Mouse (Mus musculus) MEL (cell line): Measurements from ENCODE around the gene Siae. TPM values are rescaled to one million over a fixed set of nuclear protein-coding genes. Genes with fewer than 3 reads are reported as not detected.

ENCODE experiments used
- DNase-seq: peaks from one replicate; pipeline ENCODE4 v3.0.0; 2011; ENCODE audit warnings: low read depth, low spot score
- H3K27ac ChIP-seq: 2 replicates; pipeline ENCODE4 v1.5.1; 2012; ENCODE audit warnings: low read depth, mild to moderate bottlenecking, control low read depth, low read length, moderate library complexity; ENCODE audit not compliant: control insufficient read depth
- H3K27me3 ChIP-seq, 2 experiments: fragments of 150-350 bp in 1 of 2; sonication (generic) in 1 of 2; 2 replicates each; pipeline ENCODE4 v1.6.1; 2012; ENCODE audit warnings: low read length in 2 of 2, mild to moderate bottlenecking in 2 of 2, improper control_type of control experiment in 1 of 2, moderate library complexity in 1 of 2; ENCODE audit not compliant: insufficient read depth in 2 of 2, control insufficient read depth in 1 of 2
- H3K36me3 ChIP-seq, 2 experiments: 2 replicates each; pipeline ENCODE4 v1.6.1; 2012 to 2014; ENCODE audit warnings: low read length in 2 of 2, improper control_type of control experiment in 1 of 2, inconsistent platforms in 1 of 2, mild to moderate bottlenecking in 1 of 2; ENCODE audit not compliant: insufficient read depth in 2 of 2, control insufficient read depth in 1 of 2
- H3K4me1 ChIP-seq, 2 experiments: fragments of 150-350 bp in 1 of 2; sonication (generic) in 1 of 2; 2 replicates each; pipeline ENCODE4 v1.6.1; 2012; ENCODE audit warnings: low read length in 2 of 2, improper control_type of control experiment in 1 of 2, mild to moderate bottlenecking in 1 of 2; ENCODE audit not compliant: insufficient read depth in 2 of 2, control insufficient read depth in 1 of 2
- H3K4me3 ChIP-seq, 2 experiments: fragments of 150-350 bp in 1 of 2; sonication (generic) in 1 of 2; 2 replicates each; pipeline ENCODE4 v1.5.1; 2012; ENCODE audit warnings: low read depth in 2 of 2, low read length in 2 of 2, mild to moderate bottlenecking in 2 of 2, moderate library complexity in 2 of 2, control low read depth in 1 of 2, improper control_type of control experiment in 1 of 2; ENCODE audit not compliant: control insufficient read depth in 1 of 2, insufficient read depth in 1 of 2
- H3K79me2 ChIP-seq: 2 replicates; pipeline ENCODE4 v1.6.1; 2012; ENCODE audit warnings: mild to moderate bottlenecking, low read length, moderate library complexity; ENCODE audit not compliant: control insufficient read depth, poor library complexity, insufficient read depth
- H3K9ac ChIP-seq: 2 replicates; pipeline ENCODE4 v1.6.1; 2012; ENCODE audit warnings: low read depth, mild to moderate bottlenecking, control low read depth, low read length, moderate library complexity; ENCODE audit not compliant: control insufficient read depth, poor library complexity, severe bottlenecking
- H3K9me3 ChIP-seq: fragments of 150-350 bp; sonication (generic); replicated peaks from 2 replicates; pipeline ENCODE4 v1.6.1; 2012; ENCODE audit warnings: mild to moderate bottlenecking, low read length, improper control_type of control experiment, moderate library complexity; ENCODE audit not compliant: insufficient read depth
- BHLHE40 ChIP-seq: IDR thresholded peaks from 2 replicates; pipeline ENCODE4 v1.6.1; 2012; ENCODE audit warnings: low read depth, mild to moderate bottlenecking, inconsistent platforms, low read length, improper control_type of control experiment, borderline replicate concordance
- CHD1 ChIP-seq: IDR thresholded peaks from 2 replicates; pipeline ENCODE4 v1.6.1; 2012; ENCODE audit warnings: low read depth, mild to moderate bottlenecking, inconsistent platforms, low read length, improper control_type of control experiment
- CHD2 ChIP-seq: IDR thresholded peaks from 2 replicates; pipeline ENCODE4 v1.6.1; 2011; ENCODE audit warnings: low read length, improper control_type of control experiment
- CTCF ChIP-seq, 3 experiments: IDR thresholded peaks in 2 of 3; conservative IDR thresholded peaks in 1 of 3; 2 replicates each; pipeline ENCODE4 v1.5.1; 2011 to 2012; ENCODE audit warnings: low read length in 3 of 3, low read depth in 2 of 3, mild to moderate bottlenecking in 2 of 3, improper control_type of control experiment in 1 of 3, inconsistent platforms in 1 of 3, mixed read lengths in 1 of 3, moderate library complexity in 1 of 3; ENCODE audit not compliant: control insufficient read depth in 1 of 3, insufficient read depth in 1 of 3, poor library complexity in 1 of 3, severe bottlenecking in 1 of 3
- E2F4 ChIP-seq: IDR thresholded peaks from 2 replicates; pipeline ENCODE4 v1.6.1; 2011; ENCODE audit warnings: low read depth, low read length, improper control_type of control experiment, borderline replicate concordance
- EP300 ChIP-seq, 2 experiments: IDR thresholded peaks; 2 replicates each; pipeline ENCODE4 v1.6.1; 2011; ENCODE audit warnings: improper control_type of control experiment in 2 of 2, low read length in 2 of 2, low read depth in 1 of 2, mild to moderate bottlenecking in 1 of 2
- GABPA ChIP-seq: IDR thresholded peaks from 2 replicates; pipeline ENCODE4 v1.6.1; 2012; ENCODE audit warnings: low read depth, mild to moderate bottlenecking, inconsistent platforms, low read length, improper control_type of control experiment, moderate library complexity
- HCFC1 ChIP-seq: IDR thresholded peaks from 2 replicates; pipeline ENCODE4 v1.6.1; 2012; ENCODE audit warnings: low read depth, mild to moderate bottlenecking, inconsistent platforms, low read length, improper control_type of control experiment, moderate library complexity
- JUND ChIP-seq: IDR thresholded peaks from 2 replicates; pipeline ENCODE4 v1.6.1; 2011; ENCODE audit warnings: low read depth, mild to moderate bottlenecking, improper control_type of control experiment, low read length
- KAT2A ChIP-seq: conservative IDR thresholded peaks from 2 replicates; pipeline ENCODE4 v1.6.1; 2012; ENCODE audit warnings: low read depth, low read length, improper control_type of control experiment, inconsistent platforms
- MAFK ChIP-seq: IDR thresholded peaks from 2 replicates; pipeline ENCODE4 v1.6.1; 2011; ENCODE audit warnings: low read depth, mild to moderate bottlenecking, low read length, improper control_type of control experiment, borderline replicate concordance
- MAX ChIP-seq: IDR thresholded peaks from 2 replicates; pipeline ENCODE4 v1.6.1; 2011; ENCODE audit warnings: low read length, improper control_type of control experiment
- MAZ ChIP-seq: IDR thresholded peaks from 2 replicates; pipeline ENCODE4 v1.6.1; 2012; ENCODE audit warnings: low read depth, mild to moderate bottlenecking, inconsistent platforms, low read length, improper control_type of control experiment
- MEF2A ChIP-seq: IDR thresholded peaks from 2 replicates; pipeline ENCODE4 v1.6.1; 2014; ENCODE audit warnings: low read depth, mild to moderate bottlenecking, inconsistent platforms, low read length, improper control_type of control experiment; ENCODE audit not compliant: poor library complexity, insufficient replicate concordance, severe bottlenecking; ENCODE audit errors: extremely low read depth
- MXI1 ChIP-seq: IDR thresholded peaks from 2 replicates; pipeline ENCODE4 v1.6.1; 2011; ENCODE audit warnings: mild to moderate bottlenecking, low read depth, low read length, improper control_type of control experiment
- MYB ChIP-seq: IDR thresholded peaks from 2 replicates; pipeline ENCODE4 v1.6.1; 2011; ENCODE audit warnings: mild to moderate bottlenecking, low read depth, low read length, improper control_type of control experiment
- MYC ChIP-seq: IDR thresholded peaks from 2 replicates; pipeline ENCODE4 v1.6.1; 2011; ENCODE audit warnings: low read depth, mild to moderate bottlenecking, low read length, improper control_type of control experiment, moderate library complexity
- NELFE ChIP-seq: IDR thresholded peaks from 2 replicates; pipeline ENCODE4 v1.6.1; 2011; ENCODE audit warnings: low read depth, low read length, improper control_type of control experiment
- POLR2A ChIP-seq, 2 experiments: IDR thresholded peaks; 2 replicates each; pipeline ENCODE4 v1.6.1; 2011 to 2012; ENCODE audit warnings: low read length in 2 of 2, mild to moderate bottlenecking in 2 of 2, control low read depth in 1 of 2, improper control_type of control experiment in 1 of 2, low read depth in 1 of 2, moderate library complexity in 1 of 2; ENCODE audit not compliant: control insufficient read depth in 1 of 2, insufficient read depth in 1 of 2, poor library complexity in 1 of 2
- POLR2AphosphoS2 ChIP-seq: IDR thresholded peaks from 2 replicates; pipeline ENCODE4 v1.6.1; 2011; ENCODE audit warnings: low read length, improper control_type of control experiment
- POLR2AphosphoS5 ChIP-seq: IDR thresholded peaks from 2 replicates; pipeline ENCODE4 v1.6.1; 2012; ENCODE audit warnings: low read depth, borderline replicate concordance, mild to moderate bottlenecking, inconsistent platforms, low read length, moderate library complexity, mixed read lengths
- RAD21 ChIP-seq: IDR thresholded peaks from 2 replicates; pipeline ENCODE4 v1.6.1; 2011; ENCODE audit warnings: mild to moderate bottlenecking, low read depth, low read length, improper control_type of control experiment
- RCOR1 ChIP-seq: IDR thresholded peaks from 2 replicates; pipeline ENCODE4 v1.6.1; 2012; ENCODE audit warnings: low read depth, mild to moderate bottlenecking, inconsistent platforms, low read length, improper control_type of control experiment
- SIN3A ChIP-seq: IDR thresholded peaks from 2 replicates; pipeline ENCODE4 v1.6.1; 2012; ENCODE audit warnings: low read length, improper control_type of control experiment, inconsistent platforms
- SMC3 ChIP-seq: IDR thresholded peaks from 2 replicates; pipeline ENCODE4 v1.6.1; 2011; ENCODE audit warnings: low read depth, low read length, improper control_type of control experiment
- TAL1 ChIP-seq: IDR thresholded peaks from 2 replicates; pipeline ENCODE4 v1.6.1; 2012; ENCODE audit warnings: mild to moderate bottlenecking, inconsistent platforms, low read length, moderate library complexity, mixed read lengths
- TBP ChIP-seq: IDR thresholded peaks from 2 replicates; pipeline ENCODE4 v1.8.0; 2011; ENCODE audit warnings: low read depth, low read length, improper control_type of control experiment
- TCF12 ChIP-seq: IDR thresholded peaks from 2 replicates; pipeline ENCODE4 v1.6.1; 2014; ENCODE audit warnings: low read depth, mild to moderate bottlenecking, inconsistent platforms, low read length, improper control_type of control experiment, moderate library complexity
- UBTF ChIP-seq: IDR thresholded peaks from 2 replicates; pipeline ENCODE4 v1.6.1; 2012; ENCODE audit warnings: low read depth, mild to moderate bottlenecking, inconsistent platforms, low read length, improper control_type of control experiment, moderate library complexity, borderline replicate concordance; ENCODE audit not compliant: insufficient read depth
- USF1 ChIP-seq: IDR thresholded peaks from 2 replicates; pipeline ENCODE4 v1.6.1; 2014; ENCODE audit warnings: low read depth, mild to moderate bottlenecking, inconsistent platforms, low read length, improper control_type of control experiment, moderate library complexity
- USF2 ChIP-seq, 2 experiments: IDR thresholded peaks; 2 replicates each; pipeline ENCODE4 v1.6.1; 2011 to 2012; ENCODE audit warnings: improper control_type of control experiment in 2 of 2, low read length in 2 of 2, borderline replicate concordance in 1 of 2, inconsistent platforms in 1 of 2, low read depth in 1 of 2, mild to moderate bottlenecking in 1 of 2; ENCODE audit not compliant: insufficient read depth in 1 of 2
- ZC3H11A ChIP-seq: IDR thresholded peaks from 2 replicates; pipeline ENCODE4 v1.6.1; 2012; ENCODE audit warnings: low read depth, mild to moderate bottlenecking, inconsistent platforms, low read length, improper control_type of control experiment
- ZKSCAN1 ChIP-seq: IDR thresholded peaks from 2 replicates; pipeline ENCODE4 v1.6.1; 2012; ENCODE audit warnings: low read depth, mild to moderate bottlenecking, inconsistent platforms, low read length, improper control_type of control experiment, moderate library complexity
- ZNF384 ChIP-seq: IDR thresholded peaks from 2 replicates; pipeline ENCODE4 v1.6.1; 2012; ENCODE audit warnings: low read depth, mild to moderate bottlenecking, inconsistent platforms, low read length, improper control_type of control experiment
- polyA plus RNA-seq, 2 experiments: library from polyadenylated mRNA; stranded (reverse) in 1 of 2; unstranded in 1 of 2; fragments of >175 nt in 1 of 2; fragments of >200 nt in 1 of 2; gene quantifications; 2 replicates each; pipeline versions ENCODE4 v1.2.1 to v1.2.4; 2012; ENCODE audit warnings: low replicate concordance in 2 of 2, low read depth in 1 of 2; ENCODE audit not compliant: insufficient read length in 2 of 2, insufficient read depth in 1 of 2, missing spikeins in 1 of 2
- total RNA-seq: library from RNA; depleted of rRNA; stranded (reverse); fragments of 300-350 nt; gene quantifications from 2 replicates; pipeline ENCODE4 v1.2.3, GENCODE M21; 2012

Gene Siae
- total and polyA plus RNA-seq, 3 experiments, result 4.9 to 9.2 TPM; not detected in 1

DNA sequence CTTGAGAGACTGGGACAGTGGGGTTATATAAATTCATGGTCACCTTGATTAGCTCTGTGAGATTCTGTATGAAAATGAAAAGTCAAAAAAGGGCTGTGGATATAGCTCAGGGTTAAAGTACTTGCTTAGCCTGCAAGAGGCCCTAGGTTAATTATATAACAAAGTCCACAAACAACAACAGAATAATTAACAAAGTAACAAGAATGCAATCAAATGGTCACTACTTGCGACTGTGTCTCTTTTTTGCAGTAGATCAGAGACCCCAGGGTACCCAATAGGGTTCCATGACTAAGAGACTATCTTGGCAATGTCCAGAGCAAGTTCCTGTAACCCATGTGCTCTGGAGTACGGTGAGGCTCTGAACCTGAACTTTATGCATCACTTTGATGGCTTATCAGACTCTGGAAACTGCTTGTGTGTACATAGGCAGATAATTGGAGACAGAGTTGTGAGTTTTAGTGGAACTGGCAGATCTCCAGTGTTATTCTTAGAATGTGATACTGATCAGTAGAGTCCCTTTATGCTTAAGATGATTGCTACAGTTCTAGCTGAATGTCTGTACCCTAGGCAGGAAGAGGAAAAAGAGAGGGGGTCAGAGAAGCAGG lies 13.8 kb downstream of the Siae start (continued):
- TF ChIP-seq NELFE (no peak), CHD2 (no peak), ZNF384 (no peak)

DNA sequence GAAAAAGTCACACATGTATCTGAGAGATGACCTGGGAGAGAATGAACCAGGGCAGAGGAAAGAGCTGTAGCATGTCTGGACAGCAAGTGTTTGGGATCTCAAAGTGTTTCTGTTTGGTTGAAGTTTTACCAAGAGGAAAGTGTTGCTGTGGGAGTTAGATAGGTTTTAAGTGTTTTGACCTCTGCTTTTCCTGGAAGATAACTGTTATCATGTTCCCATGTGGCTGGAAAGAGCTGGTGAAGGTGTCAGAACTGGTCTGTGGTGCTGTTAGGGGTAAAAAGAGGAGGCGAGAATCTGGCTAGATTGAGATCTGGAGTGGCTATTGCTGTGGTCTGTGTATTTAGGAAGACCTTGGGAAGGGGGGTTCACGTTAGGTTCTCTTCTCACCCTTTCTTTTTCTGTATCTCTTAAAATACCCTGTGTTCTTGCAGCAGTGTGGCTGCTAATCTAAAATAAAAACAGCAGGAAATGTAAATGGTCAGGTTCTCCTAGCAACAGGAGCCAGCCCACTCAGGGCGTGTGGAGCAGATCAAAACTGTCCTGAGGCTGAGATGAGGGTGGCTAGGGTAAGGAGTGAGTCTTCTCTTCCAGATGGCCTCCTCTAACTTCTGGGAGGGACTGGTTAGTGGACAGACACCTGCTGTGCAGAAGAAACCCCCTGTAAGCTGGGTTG lies 16.8 kb downstream of the Siae start:
- no peak for DNase-seq
- Histone ChIP-seq H3K27me3 (no peaks in the 10 kb centered on the region), H3K9me3 (no peaks in the 10 kb centered on the region), H3K79me2 (no peaks in the 10 kb centered on the region), H3K36me3 (peaks cover 0 to 57% of the 10 kb centered on the region in 2 experiments; a peak in 2 of 4 replicates), H3K27ac (peak overlapping the region; percentile 74), H3K4me3 (peak overlapping the region in 1 of 2 experiments; percentile 18; a peak in 2 of 4 replicates), H3K4me1 (peaks cover 41 to 45% of the 10 kb centered on the region in 2 experiments), H3K9ac (no peak overlapping the region)
- TF ChIP-seq TBP (no peak), HCFC1 (no peak), MAX (no peak), CTCF (IDR thresholded peaks at IDR 0.05 in 2 of 3, conservative IDR thresholded peaks at IDR 0.05 in 1 of 3; ENCODE audit: control insufficient read depth in 1 of 3, insufficient read depth in 1 of 3, low read depth in 2 of 3, low read length in 3 of 3, poor library complexity in 1 of 3, severe bottlenecking in 1 of 3) (no peak), MAZ (no peak), CHD2 (no peak), GABPA (no peak), RAD21 (no peak), KAT2A (no peak), TCF12 (peak; percentile 79), ZNF384 (no peak), POLR2AphosphoS5 (no peak), USF1 (no peak), TAL1 (peak; percentile 59), POLR2A (IDR thresholded peaks at IDR 0.05; ENCODE audit: control insufficient read depth in 1 of 2, insufficient read depth in 1 of 2, low read depth in 1 of 2, low read length in 2 of 2, poor library complexity in 1 of 2) (no peak), EP300 (IDR thresholded peaks at IDR 0.05; ENCODE audit: low read depth in 1 of 2, low read length in 2 of 2) (peak; percentile 79 to 80), UBTF (no peak), POLR2AphosphoS2 (no peak), SIN3A (peak; percentile 44), CHD1 (no peak), JUND (no peak), BHLHE40 (no peak), RCOR1 (peak; percentile 66; the same call in 1 of the 2 replicates), MXI1 (peak; percentile 59), E2F4 (no peak), MAFK (no peak), MEF2A (peak; percentile 26; the same call in 1 of the 2 replicates), SMC3 (no peak), ZKSCAN1 (no peak), MYB (0 out of 2 replicates have a peak, but pooled peaks have one; percentile 11), ZC3H11A (no peak), USF2 (IDR thresholded peaks at IDR 0.05; ENCODE audit: borderline replicate concordance in 1 of 2, insufficient read depth in 1 of 2, low read depth in 1 of 2, low read length in 2 of 2) (no peak), MYC (no peak)
